Mouse (Mus musculus): Measurements from ENCODE around the gene Polr1a.
A peak's percentile ranks its signal among the peaks of the same experiment; 100 is the strongest.
"Not testable (repeated sequence)": the region's sequence is repeated elsewhere in the genome, so short reads cannot be mapped to it uniquely, and the experiment has no call there.

Gene Polr1a

DNA sequence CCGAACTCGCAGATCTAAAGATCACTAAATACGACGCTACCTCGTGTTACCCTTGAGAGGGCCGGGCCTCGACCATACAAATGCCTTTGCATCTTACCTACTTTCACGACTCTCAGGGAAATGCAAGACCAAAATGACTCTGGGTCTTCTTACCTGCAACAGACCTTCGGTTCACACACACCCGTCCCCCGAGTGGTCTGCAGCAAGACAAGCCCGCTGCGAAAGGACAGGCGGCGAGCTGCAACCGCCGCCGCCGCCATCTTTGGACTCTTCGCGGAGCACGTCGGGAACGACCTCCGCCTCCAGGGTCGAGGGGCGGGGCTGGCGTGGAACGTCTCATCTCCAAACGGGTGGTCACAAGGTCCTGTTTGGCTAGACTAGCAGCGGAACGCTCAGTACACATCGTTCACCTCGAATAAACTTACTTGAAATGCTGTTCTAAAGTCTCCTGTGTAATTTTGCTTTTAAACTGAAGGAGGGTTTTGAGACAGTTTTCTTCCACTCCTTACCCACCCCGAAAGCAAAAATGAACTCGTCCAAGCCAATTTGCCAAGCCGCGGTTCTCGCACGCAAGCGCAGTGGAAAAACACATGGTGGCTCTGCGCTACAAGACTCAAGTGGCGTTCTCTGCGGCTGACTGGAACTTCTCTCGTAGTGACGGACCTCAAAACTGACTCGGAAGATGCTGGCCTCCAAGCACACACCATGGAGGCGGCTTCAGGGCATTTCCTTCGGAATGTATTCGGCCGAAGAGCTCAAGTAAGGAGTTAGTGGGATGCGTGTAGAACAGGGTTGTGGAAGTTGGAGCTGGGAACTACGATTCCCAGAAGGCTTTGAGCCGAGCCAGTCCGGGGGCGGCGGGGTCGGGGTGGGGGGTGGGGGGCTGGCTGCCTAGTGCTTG lies at the start of gene Polr1a, which contains the start of gene Ptcd3:
Gene Polr1a, plus strand, starts transcription at position 573 of the 901 bp plus-strand sequence.
Gene Ptcd3, minus strand, starts transcription at position 270 of the 901 bp plus-strand sequence.
- peak; percentile 84 to 91 for DNase-seq (ENCODE audit: low spot score in 2 of 2)

DNA sequence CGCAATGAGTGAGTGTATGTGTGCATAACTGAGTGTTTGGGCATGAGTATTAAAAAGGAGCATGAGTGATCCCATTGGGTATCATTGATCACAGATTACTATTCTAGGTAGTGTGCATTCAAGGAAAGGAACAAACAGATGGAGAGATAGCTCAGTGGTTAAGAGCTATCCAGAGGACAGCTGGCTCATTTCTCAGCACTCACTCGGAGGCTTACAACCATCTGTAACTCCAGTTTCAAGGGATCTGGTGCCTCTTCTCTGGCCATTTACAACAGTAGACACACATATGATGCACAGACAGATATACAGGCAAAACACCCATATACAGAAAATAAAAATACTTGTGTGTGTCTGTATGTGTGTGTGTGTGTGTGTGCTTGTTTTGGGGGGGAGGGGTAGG lies 41.1 kb upstream of the Polr1a start:
- no peak for DNase-seq (ENCODE audit: low spot score in 2 of 2)

DNA sequence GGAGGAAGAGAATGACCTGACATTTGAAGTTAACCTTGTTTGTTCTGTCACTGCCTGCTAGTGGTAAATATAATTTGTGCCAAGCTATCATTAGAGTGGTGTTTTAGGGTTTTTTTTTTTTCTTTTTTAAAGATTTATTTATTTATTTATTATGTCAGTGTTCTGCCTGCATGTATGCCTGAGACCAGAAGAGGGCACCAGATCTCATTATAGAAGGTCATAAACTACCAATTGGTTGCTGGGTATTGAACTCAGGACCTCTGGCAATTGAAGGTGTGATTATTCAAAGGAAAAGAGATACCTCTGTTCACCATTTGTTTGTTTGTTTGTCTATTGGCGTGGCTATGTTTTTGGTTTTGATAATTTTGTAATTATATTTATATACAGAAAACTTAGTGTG lies 40.0 kb upstream of the Polr1a start:
- no peak for DNase-seq (ENCODE audit: low spot score in 2 of 2)

DNA sequence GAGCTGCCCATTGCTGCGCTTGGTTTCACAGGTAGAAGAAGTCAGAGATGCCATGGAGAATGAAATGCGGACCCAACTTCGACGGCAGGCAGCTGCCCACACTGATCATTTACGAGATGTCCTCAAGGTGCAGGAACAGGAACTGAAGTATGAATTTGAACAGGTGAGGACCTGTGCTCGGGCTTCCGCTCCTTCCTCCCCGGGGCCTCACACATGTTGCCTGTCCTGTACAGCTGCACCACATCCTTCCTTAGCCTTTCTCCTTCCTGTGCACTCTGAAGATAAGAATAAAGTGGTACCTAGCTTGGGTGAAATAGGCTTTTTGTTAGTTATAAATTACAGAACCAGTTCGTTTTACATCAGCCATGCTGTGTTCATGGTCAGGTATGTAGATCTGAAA lies 37.5 kb upstream of the Polr1a start:
- no peak for DNase-seq (ENCODE audit: low spot score in 2 of 2)

DNA sequence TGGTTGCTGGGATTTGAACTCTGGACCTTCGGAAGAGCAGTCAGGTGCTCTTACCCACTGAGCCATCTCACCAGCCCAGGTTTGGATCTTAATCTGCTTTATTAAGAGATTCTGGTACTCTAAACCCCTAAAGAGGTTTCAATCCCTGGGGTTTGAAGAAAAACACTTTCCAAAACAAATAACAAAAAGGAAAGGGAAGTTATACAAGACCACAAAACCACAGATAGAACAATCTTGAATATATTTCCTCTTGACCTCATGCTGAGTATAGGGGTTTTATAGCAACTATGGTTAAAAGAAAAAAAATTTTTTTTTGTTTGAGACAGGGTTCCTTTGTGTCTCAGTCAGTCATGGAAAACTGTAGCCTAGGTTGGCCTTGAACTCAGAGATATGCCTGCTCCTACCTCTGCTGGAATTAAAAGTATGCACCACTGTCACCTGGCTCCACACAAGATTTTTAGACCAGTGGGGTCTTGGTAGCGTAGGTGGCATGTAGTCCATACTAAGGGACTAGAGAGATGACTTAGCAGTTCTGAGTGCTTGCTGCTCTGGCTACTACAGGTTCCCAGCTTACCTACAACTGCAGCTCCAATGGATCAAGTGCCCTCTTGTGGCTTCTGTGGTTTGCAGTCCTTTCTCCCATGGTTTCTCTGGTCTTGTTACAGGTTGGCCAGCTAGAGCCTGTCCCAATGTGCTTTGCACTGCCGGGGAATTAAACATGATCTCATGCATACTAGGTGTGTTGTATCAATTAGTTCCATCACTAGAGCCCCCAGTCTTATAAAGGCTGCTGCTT lies 30.7 kb upstream of the Polr1a start:
- no peak for DNase-seq (ENCODE audit: low spot score in 2 of 2)

DNA sequence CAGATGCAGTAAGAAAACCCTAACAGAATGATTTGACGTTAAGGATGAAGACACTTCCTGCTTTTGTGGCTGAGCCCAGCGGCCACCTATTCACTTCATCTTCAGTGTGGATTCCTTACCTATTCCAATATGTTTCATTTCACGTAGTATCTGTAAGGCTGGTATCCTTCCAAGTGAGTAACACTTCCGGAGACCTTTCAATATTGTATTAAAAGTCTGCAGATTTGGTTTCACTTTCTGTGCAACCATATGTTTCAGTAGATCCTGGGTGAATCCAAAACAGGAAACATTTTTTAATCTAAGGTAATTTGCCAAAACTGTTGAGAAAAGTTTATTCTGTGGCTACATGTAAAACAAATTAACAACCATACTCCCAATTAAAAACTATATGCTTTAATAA lies 15.6 kb upstream of the Polr1a start:
- no peak for DNase-seq (ENCODE audit: low spot score in 2 of 2)

DNA sequence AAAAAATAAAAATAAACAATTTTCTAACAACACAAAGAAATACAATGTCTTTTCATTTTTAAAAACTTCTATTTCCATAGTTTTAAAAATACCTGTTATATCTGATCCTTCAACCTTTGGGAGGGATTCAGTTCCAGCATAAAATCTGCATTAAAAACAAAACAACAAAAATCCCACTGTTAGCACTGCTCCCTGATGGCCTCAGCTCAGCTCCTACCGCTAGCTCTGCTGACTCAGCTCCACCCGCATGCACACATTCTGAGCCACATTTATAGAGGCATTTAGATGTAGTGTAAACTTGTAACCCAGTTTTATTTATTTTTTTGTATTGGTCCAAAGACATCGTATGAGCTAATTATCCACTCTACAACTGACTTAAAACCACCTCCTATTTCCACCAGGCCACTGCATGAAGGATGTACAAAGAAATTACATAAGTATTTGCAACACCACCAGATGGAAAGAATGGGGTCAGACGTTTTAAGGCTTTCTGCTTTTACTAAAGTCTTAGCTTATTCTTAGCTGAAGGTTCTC lies 1.1 kb upstream of the Polr1a start:
- no peak for DNase-seq (ENCODE audit: low spot score in 2 of 2)

DNA sequence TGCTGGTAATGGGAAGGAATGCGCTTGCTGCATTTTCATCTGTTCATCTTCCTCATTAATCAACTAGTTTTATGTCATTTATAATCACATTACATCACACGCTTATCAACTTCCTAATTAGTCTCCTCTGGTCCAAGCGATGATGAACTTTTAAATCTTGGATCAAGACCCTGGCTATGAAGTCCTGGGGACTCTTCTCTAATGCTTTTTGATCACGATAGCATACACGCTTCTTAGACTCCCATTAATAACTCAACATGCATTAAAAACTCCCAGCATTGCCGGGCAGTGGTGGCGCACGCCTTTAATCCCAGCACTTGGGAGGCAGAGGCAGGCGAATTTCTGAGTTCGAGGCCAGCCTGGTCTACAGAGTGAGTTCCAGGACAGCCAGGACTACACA lies 531 bp downstream of the Polr1a start:
- no peak for DNase-seq (ENCODE audit: low spot score in 2 of 2)

DNA sequence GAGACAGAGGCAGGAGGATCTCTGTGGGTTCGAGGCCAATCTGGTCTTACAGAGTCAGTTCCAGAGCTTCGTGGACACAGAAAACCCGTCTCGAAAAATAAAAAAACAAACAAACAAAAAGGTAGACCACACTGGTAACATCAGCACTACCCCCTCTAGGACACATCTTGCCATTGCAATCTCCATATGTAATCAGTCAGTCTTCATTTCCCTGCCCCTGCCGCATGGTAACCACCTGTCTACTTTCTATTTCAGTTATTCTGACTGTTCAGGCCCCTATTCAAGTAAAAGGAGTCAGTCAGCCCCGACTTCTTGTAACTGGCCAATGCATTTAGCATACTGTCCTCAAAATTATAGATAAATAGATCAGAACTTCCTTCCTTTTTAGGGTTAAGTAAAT lies 987 bp downstream of the Polr1a start:
- no peak for DNase-seq (ENCODE audit: low spot score in 2 of 2)

DNA sequence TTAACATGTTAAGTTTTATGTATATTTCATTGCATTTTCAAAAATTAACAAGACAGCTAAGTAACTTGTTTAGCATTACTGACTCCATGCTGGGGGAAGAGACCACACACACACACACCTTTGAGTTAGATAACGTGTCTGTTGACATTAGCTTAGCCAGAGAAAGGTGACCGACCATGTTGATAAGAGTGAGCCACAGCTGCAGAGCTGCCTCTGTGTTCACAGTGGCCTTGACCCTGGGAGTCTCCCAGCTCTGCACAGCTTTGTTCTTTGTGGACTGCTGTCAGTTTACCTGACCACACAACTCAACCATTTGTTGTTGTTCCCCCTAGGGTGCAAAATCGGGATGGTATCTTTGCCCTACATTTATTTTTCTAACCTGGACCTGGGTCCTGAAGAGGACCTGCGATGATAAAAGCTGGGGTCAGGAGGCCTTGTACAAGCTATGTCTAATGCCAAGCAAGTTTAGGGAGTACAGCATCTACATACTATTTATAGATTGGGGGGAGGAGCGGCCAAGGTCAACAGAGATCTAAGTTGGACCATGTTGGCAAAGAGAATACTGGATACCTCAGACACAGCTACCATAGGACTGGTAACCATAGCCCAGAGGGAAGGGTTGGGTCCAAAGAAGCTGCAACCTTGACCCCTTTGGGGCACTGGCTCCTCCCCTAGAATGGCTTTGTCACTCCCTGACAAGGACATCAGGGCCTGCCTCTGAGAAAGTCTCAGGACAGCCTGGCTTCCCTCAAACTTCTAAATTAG lies 3.0 kb downstream of the Polr1a start:
- DNase-seq (ENCODE audit: low spot score in 2 of 2), result no peak

DNA sequence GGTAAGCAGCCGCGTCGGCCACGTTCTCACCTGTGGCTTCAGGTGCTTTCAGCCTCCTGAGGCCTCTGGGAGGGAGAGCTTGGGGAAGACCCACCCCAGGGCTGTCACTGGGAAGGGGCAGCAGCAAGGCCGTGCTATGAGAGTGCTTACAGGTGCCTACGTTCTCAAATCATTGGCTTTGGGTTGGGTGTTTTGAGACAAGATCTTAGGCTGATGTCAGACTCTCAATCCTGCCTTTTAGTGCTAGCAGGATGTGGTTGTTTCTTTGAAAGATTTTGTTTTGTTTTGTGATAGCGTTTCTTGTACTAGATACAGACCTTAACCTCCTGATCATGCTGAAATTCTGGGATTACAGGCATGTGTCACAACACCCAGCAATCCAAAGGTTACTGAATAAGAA lies 11.9 kb downstream of the Polr1a start:
- DNase-seq (ENCODE audit: low spot score in 2 of 2), result no peak

DNA sequence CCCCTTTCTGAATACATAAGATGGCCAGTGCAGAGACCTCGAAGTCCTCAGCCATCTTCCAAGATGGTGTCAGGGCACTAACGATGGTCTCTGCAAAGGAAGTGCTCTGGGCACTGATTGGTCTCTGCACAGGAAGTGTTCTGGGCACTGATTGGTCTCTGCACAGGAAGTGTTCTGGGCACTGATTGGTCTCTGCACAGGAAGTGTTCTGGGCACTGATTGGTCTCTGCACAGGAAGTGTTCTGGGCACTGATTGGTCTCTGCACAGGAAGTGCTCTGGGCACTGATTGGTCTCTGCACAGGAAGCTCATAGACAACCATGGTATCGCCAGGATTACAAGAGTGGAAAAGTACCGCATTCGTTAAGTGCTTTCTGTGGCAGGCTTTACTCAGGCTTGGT lies 16.4 kb downstream of the Polr1a start:
- DNase-seq (ENCODE audit: low spot score in 2 of 2), result not testable (repeated sequence)

DNA sequence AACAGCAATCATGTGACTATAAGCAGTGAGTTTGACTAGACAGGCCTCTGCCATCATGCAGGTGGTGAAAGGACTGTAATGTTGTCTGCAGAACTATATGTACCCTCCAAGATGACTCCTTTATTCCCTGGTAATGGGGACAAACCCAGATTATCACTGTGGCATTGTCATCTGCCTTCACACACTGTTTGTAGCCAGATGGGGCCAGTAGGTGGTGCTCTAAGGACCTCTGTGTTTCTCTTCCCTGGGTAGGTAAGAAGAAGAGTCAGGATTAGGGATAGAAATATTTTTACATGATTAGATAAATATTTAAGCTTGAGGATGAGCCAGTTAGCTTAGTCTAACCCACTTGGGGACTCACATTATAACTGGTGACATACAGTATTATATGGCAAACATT lies 19.1 kb downstream of the Polr1a start:
- DNase-seq (ENCODE audit: low spot score in 2 of 2), result peak in 1 of 2 experiments; percentile 38

DNA sequence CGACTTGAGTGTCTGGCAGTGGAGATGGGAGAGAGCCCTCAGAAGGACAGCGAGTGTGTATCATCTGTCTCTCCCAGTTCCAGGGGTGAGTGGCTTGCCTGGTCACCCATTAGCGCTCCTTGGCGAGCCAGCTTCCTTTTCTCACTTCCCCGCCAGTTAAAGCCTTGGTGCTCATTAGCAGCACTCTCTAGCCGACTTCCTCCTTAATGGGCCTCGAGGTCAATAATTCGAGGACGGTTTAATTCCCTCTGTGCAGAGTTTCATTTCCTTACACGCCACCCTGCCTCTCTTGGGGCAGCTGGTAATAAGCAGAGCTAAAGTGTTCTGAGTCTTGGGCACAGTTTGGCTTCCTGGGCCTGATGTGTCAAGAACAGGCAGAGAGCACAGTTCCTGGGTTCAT lies 21.2 kb downstream of the Polr1a start:
- peak in 1 of 2 experiments; percentile 41 for DNase-seq (ENCODE audit: low spot score in 2 of 2)

DNA sequence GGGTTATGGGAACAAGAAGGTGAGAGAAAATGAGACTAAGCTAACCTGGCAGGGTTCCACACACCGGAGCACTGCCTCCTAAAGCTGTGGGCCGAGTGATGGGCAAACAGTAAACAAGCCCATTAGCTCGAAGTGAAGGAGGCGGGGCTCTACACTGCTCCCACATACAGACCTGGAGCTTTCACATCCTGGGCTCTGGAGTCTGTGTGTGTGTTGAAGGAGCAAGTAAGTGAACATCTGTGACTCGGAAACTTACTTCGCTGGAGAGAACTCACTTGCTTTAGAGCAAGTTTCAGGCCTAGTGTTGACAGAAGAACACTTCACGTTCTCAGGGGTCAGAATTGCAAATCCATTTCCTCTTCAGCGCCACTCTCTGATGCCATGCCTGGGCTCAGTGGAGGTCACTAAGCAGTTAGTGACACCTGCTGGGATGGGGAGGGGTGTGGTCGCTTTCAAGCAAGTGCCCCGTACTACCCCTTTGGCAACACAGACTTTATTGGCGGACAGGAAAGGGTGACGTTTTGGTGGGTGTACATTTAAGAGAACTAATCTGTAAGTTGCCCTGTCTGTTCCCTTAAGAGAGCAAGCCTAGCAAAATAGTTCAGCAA lies 22.1 kb downstream of the Polr1a start:
- DNase-seq (ENCODE audit: low spot score in 2 of 2), result no peak

DNA sequence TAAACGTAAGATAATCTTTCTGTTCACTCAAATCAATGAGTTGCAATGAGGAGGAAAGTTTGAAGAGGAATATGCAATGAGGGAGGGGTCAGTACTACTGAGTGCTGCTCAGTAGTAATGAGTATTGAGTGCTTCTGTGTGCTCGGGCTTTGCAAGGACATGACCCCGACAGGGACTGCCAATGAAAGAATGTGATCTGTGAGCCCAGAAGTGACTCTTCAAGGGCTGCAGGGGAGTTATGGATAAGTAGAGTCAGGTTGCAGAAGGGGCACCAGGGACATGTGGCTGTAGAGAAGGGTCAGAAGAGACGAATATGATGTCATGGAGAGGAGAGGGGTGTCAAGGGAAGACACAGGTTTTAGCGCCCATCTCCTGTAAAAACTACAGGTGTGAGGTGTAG lies 23.5 kb downstream of the Polr1a start:
- no peak for DNase-seq (ENCODE audit: low spot score in 2 of 2)

DNA sequence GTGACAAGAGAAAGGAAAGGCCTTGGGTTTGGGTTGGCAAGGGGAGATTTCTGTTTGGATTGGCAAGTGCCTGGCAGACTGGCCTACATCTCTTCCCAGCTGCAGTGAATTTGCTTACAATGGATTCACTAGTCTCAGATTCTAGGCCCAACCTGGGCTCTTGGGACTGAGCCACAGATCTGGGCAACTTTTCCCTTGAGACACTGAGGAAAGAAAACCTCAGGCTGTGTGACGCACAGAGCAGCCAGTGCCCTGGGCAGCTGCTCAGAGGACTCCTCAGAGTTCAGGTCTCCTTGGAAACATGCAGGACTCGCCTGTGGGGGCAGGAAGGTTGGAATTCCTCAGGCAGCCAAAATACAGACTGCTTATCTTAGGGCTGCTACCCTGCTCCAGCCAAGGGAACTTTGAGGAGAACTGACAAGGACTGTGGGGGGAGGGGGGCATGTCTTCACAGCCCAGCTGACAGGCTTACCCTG lies 25.3 kb downstream of the Polr1a start:
- DNase-seq (ENCODE audit: low spot score in 2 of 2), result no peak

DNA sequence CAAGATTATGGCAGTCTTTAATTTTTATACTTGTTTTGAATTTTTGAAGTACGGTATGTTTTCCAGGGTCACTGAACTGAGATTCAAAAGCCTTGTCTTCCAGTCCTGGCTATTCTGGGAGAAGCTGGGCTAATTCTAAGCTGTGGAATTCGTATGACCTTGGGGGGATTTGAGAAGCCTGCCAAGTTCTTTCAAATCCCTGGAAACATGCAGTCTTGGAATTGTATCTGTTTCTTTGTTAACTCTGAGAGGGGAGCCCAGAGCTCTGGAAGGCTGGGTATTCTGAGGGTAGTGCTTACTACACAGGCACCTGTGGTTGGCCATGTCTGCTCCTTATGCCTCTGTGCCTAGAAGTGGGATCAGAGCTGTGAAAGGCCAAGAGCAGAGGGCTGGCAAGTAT lies 26.9 kb downstream of the Polr1a start:
- no peak for DNase-seq (ENCODE audit: low spot score in 2 of 2)

DNA sequence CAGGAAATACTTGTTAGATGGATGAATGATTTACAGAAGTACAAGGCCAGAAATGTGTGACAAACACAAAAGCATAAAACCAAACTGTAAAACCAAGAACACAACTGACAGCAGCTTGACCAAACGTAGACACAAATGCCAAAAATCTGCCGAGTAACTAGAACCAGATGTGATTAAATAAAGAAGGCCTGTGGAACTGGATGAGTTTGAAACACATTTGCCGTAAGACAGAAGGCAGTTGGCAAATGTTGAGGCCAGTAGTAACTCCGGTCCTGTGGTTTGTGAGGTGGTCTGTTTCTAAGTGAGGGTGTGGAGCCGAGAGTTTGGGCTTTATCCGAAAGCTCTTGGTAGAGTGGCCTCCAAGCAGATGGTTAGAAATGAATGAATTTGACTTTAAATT lies 32.1 kb downstream of the Polr1a start:
- DNase-seq (ENCODE audit: low spot score in 2 of 2), result no peak

DNA sequence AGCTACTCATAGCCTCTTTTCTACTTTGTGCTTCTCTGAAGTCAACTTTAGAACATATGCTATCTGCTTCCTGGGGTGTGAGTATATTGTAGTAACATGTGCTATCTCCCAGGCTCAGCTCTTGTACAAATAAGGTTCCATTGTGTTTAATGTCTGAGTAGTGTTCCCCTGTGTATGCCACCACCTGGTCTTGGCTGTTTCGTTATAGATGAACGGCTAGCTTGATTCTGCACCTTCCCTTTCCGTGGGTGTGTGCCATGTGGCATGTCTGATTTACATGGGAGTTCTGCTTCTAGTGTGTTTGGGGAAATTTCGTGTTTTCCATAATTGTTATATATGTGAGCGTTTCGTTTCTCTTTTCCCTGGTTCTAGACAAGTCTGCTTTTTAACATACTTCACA lies 36.2 kb downstream of the Polr1a start:
- no peak for DNase-seq (ENCODE audit: low spot score in 2 of 2)

DNA sequence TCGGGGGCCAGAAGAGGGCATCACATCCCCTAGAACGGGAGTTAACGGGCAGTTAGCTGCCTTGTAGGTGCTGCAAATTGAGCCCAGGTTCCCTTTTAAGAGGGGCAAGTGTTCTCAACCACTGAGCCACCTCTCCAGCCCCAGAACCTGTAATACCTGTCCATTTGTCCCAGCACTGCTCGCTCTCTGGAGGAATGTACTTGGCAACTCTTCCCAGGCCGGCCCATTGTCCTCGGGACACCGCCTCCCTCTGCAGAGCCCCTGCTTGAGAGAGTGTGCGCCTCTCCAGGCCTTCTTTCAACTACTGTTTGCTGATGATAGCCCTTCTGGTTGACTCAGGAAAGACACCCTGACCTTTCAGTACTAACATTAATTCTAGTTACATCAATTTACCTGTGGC lies 37.3 kb downstream of the Polr1a start:
- DNase-seq (ENCODE audit: low spot score in 2 of 2), result no peak
